16 mouse cellular contexts compared by ENCODE assay signal in the genomic region with DNA sequence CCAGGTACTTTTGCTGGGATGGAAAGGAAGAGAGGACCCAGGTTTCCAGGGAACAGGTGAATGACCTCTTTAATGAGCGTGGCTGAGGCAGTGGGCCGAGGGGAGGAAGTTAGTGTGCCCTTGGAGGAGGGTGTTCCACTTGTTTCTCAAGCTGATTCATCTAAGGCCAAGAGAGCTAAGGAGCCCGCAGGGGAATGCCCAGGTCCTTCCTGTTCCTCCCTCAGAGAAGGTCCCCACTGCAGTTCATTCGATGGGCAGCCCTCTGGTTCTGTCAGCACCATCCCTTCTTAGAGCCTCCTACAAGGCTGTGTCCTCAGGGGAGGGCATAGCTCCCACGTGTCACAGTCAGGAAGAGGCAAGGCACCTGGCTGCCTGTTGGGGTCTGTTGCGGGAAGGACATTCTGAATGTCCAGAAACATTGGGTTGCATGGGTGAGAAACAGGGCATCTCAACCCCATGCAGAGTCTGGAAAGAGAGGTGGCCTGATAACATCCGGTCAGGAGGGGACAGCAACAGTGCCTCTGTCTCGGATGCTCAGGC. TPM values are rescaled to one million over a fixed set of nuclear protein-coding genes. Genes with fewer than 3 reads are reported as not detected.
A peak's percentile ranks its signal among the peaks of the same experiment; 100 is the strongest.
DNase-seq lines count a peak whose midpoint lies in the region; ATAC-seq lines count a peak whose summit lies in the region.
"Had no signal": no experiment of that assay in that cellular context is flagged by ENCODE, and none has a peak within 500 bp of the region (broad histone marks: within the 10 kb centered on the region; RNA-seq: fewer than 3 reads in every experiment).

No protein-coding gene starts in this region.

- ATAC-seq in activated CD4-positive, CD25-positive, alpha-beta regulatory T cell, adult 4 months: peak; percentile 63
- peak; percentile 57 for ATAC-seq in inflammation-experienced regulatory T-cells, adult 6 months
- 0 out of 2 replicates have a peak, but pooled peaks have one; percentile 10 for ATAC-seq in neutrophil, adult 5-6 weeks (ENCODE audit: extremely low read depth, insufficient number of reproducible peaks, low FRiP score, poor library complexity, severe bottlenecking)
- ATAC-seq: forebrain, embryonic 15.5 days; intestine, embryonic 15.5 days had no signal

- peak; percentile 37 for DNase-seq in thymus, postnatal 14 days
- DNase-seq in thymus, postnatal 0 days (ENCODE audit: low spot score): no peak
- no peak for DNase-seq in lung, postnatal 25 days (ENCODE audit: low spot score)
- no peak for DNase-seq in lung, postnatal 10 days
- DNase-seq in frontal cortex, postnatal 14 days (ENCODE audit: low spot score in 2 of 2): no peak
- DNase-seq: adrenal gland, postnatal 36 days; cerebellum, adult 8-10 months; gastrocnemius, postnatal 36 days; layer of hippocampus, postnatal 36 days; right cerebral cortex, adult 18-20 months had no signal

RNA-seq across cellular contexts. Expression of a gene that starts 26.3 kb away (rescaled TPM):
- 37.1 and 40.4 TPM in 2 replicates for polyA plus RNA-seq in thymus, postnatal 0 days (2015; fragmentation: Nextera tagmentation; extraction: Ambion mirVana)
- polyA plus RNA-seq in activated CD4-positive, CD25-positive, alpha-beta regulatory T cell, adult 4 months (2017; shearing (Covaris generic)): 10 to 100 TPM; 80.9 to 82.1 TPM
- polyA plus RNA-seq in inflammation-experienced regulatory T-cells, adult 6 months (2017; shearing (Covaris generic)): 10 to 100 TPM; 70.6 to 96.5 (median 76.2) TPM
- 21.6 and 24.1 TPM in 2 replicates for total RNA-seq in neutrophil, adult 5-6 weeks (2017)
- polyA plus RNA-seq: G1E had no signal

Comparison
In these comparisons a context has a peak if more than half of its experiments do, and no peak if none do; other contexts are left out.
1. ATAC-seq: peak in every context shown above with its lines; median percentile 63 in activated CD4-positive, CD25-positive, alpha-beta regulatory T cell, adult 4 months; 57 in inflammation-experienced regulatory T-cells, adult 6 months; 10 in neutrophil, adult 5-6 weeks.